In genomic region chr14:20248001-20248400, GRCm38 (mm10) we compare ENCODE assay signal across 39 mouse cellular contexts. TPM values are rescaled to one million over a fixed set of nuclear protein-coding genes. Genes with fewer than 3 reads are reported as not detected.
"Had no signal": no experiment of that assay in that cellular context is flagged by ENCODE, and none has a peak within 500 bp of the region (broad histone marks: within the 10 kb centered on the region; RNA-seq: fewer than 3 reads in every experiment).

No protein-coding gene starts in this region.

- H3K27me3 ChIP-seq: hindbrain, embryonic 12.5 days; intestine, embryonic 15.5 days; limb, embryonic 12.5 days; liver, embryonic 13.5 days; liver, embryonic 15.5 days had no signal

- H3K9me3 ChIP-seq: heart, embryonic 10.5 days; heart, embryonic 12.5 days; hindbrain, embryonic 10.5 days; hindbrain, embryonic 12.5 days; intestine, embryonic 15.5 days; limb, embryonic 10.5 days; limb, embryonic 12.5 days; liver, embryonic 13.5 days; liver, embryonic 15.5 days had no signal

- ATAC-seq: hindbrain, embryonic 16.5 days; inflammation-experienced regulatory T-cells, adult 6 months; intestine, embryonic 15.5 days; intestine, postnatal 0 days had no signal

- DNase-seq: gastrocnemius, postnatal 25 days; heart, adult 18-20 months; heart, postnatal 10 days; heart, postnatal 4 days; kidney, adult 18-20 months; kidney, adult 8-10 months; kidney, postnatal 10 days; kidney, postnatal 4 days; liver; liver, embryonic 13.5 days had no signal

- H3K36me3 ChIP-seq: heart, embryonic 10.5 days; heart, embryonic 12.5 days; hindbrain, embryonic 10.5 days; hindbrain, embryonic 12.5 days; intestine, embryonic 15.5 days; limb, embryonic 10.5 days; limb, embryonic 12.5 days; liver, embryonic 13.5 days; liver, embryonic 15.5 days had no signal

- H3K27ac ChIP-seq: heart, embryonic 10.5 days; hindbrain, embryonic 10.5 days; hindbrain, embryonic 12.5 days; hindbrain, embryonic 14.5 days; intestine, embryonic 15.5 days; layer of hippocampus, adult 2 months; left cerebral cortex, adult 2 months; limb, embryonic 10.5 days; limb, embryonic 12.5 days; liver, embryonic 13.5 days; liver, embryonic 15.5 days had no signal

- H3K4me3 ChIP-seq: heart, embryonic 10.5 days; heart, embryonic 12.5 days; hindbrain, embryonic 10.5 days; hindbrain, embryonic 12.5 days; intestine, embryonic 15.5 days; layer of hippocampus, adult 2 months; left cerebral cortex, adult 2 months; limb, embryonic 10.5 days; limb, embryonic 12.5 days; liver, embryonic 13.5 days; liver, embryonic 15.5 days had no signal

- H3K9ac ChIP-seq: heart, embryonic 12.5 days; hindbrain, embryonic 12.5 days; hindbrain, embryonic 14.5 days; intestine, embryonic 15.5 days; limb, embryonic 12.5 days; liver, embryonic 13.5 days; liver, embryonic 15.5 days had no signal

- H3K4me2 ChIP-seq: heart, embryonic 12.5 days; hindbrain, embryonic 12.5 days; hindbrain, embryonic 14.5 days; intestine, embryonic 15.5 days; limb, embryonic 12.5 days; liver, embryonic 11.5 days; liver, embryonic 13.5 days; liver, embryonic 15.5 days had no signal

- H3K4me1 ChIP-seq: heart, embryonic 12.5 days; intestine, embryonic 15.5 days; limb, embryonic 10.5 days; limb, embryonic 12.5 days; liver, embryonic 13.5 days; liver, embryonic 15.5 days had no signal

RNA-seq across cellular contexts. Expression of gene Kcnk16, which starts 21.0 kb away (rescaled TPM):
- total RNA-seq: gastrocnemius, adult 8-10 months; gastrocnemius, postnatal 25 days; gastrocnemius, postnatal 4 days; granulocyte monocyte progenitor cell, adult 5-6 weeks; heart, adult 18-20 months; heart, adult 8-10 months; heart, postnatal 10 days; heart, postnatal 25 days; heart, postnatal 4 days; layer of hippocampus, adult 2 months; layer of hippocampus, postnatal 10 days; layer of hippocampus, postnatal 25 days; left cerebral cortex, adult 2 months; left cerebral cortex, postnatal 14 days; left cerebral cortex, postnatal 36 days had no signal
- polyA plus RNA-seq: heart, embryonic 12.5 days; heart, embryonic 14.5 days; heart, embryonic 16.5 days; hindbrain, embryonic 12.5 days; hindbrain, embryonic 14.5 days; inflammation-experienced regulatory T-cells, adult 6 months; kidney, embryonic 14.5 days; kidney, embryonic 16.5 days; limb, embryonic 10.5 days; limb, embryonic 12.5 days; limb, embryonic 14.5 days had no signal
